Mouse (Mus musculus) testis, postnatal 10 days (tissue): ENCODE measurements around the gene Olfr1220.

Source experiments
- DNase-seq: peaks from one replicate; pipeline ENCODE4 v3.0.0; 2021; ENCODE audit warnings: low spot score

Olfr1220 gene

GRCm38 (mm10) chr2:89106735-89107134, at the start of gene Olfr1220:
Gene Olfr1220, minus strand, starts transcription at chr2:89106835.
- DNase-seq: no peak

DNA sequence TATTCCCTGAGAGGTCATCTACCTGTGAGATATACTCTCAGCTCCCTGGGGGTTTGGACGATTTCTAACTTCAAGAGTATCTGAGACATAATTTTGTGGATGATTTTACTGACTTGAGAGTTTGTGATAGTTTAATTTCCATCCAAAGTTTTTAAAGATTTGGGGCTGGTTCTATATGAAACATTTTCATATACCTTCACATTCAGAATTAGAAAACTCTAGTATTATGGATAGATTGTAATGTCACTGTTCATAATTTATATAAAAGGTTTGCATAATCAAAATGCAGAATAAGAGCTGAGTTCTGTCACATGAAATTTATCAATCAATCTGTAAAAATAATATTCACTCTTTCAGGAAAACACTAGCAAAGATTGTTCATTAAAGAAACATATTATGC, 44.8 kb upstream of the Olfr1220 start, which contains the start of gene Olfr1223:
Olfr1223 (minus strand) TSS at position 101 of the 400 bp plus-strand sequence.
- DNase-seq: no peak

DNA sequence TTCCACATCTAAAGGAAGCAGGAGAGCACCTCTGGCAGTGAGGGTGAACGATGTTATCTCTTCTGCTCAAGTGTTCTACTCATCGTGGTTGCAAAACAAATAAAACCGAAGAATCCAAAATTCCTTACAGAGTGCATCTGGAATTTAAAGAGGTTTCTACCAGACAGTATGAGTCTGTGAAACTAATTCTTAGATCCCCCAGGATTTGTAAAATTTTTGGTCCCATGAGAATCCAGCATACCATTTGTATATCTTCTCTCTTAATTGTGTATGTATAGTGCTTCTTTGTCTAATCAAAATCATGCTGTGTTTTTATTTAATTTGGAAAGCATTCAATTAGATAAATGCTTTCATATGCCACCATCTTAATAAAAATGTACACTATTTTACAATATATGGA, 26.3 kb upstream of the Olfr1220 start, which contains the start of gene Olfr1222:
Olfr1222 (minus strand) TSS at position 101 of the 400 bp plus-strand sequence.
- no peak for DNase-seq

DNA sequence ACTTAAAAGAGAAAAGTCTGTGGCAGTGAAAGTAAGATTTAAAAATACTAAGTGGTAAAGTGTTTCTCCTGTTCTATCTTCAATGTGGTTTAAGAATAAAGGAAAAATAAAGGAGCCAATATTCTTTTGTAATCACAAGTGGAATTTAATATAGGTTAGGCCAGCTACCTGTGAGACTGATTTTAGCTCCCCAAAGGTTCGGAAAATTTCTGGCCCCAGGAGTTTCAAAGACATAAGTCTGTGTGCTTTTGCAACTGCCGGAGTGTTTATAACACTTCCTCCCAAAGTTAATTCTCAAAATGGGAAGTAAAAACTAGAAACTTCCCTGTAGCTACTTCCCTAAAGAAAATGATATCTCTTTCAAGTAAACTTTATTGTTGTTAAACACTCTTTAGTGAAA, 10.5 kb upstream of the Olfr1220 start, which contains the start of gene Olfr1221:
Olfr1221 (minus strand) TSS at position 101 of the 400 bp plus-strand sequence.
- DNase-seq: no peak

GRCm38 (mm10) chr2:89105651-89106050, 984 bp downstream of the Olfr1220 start:
- no peak for DNase-seq

DNA sequence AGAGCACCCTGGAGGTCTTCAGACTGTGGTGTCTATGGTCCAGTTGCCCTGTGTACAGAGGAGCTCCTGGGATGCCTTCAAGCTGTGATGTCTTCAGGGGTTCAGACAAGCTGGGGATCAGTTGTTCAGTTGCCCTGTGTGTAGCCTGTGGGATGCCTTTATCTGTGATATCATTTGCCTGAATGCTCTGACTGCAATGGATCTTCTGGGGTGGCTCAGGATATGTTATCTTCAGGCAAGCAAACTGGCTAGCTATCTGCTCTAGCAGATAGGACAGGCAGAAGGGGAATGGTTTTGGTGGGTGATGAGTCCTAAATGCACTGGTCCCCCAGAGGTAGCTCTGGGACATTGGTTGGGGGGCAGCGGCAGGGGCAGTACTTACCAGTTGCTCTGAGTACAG, 12.8 kb downstream of the Olfr1220 start:
- no peak for DNase-seq

GRCm38 (mm10) chr2:89083413-89083812, 23.2 kb downstream of the Olfr1220 start, which contains the start of gene Olfr1219:
Gene Olfr1219, minus strand, starts transcription at chr2:89083513.
- no peak for DNase-seq

GRCm38 (mm10) chr2:89081487-89081886, 25.1 kb downstream of the Olfr1220 start:
- DNase-seq: no peak

DNA sequence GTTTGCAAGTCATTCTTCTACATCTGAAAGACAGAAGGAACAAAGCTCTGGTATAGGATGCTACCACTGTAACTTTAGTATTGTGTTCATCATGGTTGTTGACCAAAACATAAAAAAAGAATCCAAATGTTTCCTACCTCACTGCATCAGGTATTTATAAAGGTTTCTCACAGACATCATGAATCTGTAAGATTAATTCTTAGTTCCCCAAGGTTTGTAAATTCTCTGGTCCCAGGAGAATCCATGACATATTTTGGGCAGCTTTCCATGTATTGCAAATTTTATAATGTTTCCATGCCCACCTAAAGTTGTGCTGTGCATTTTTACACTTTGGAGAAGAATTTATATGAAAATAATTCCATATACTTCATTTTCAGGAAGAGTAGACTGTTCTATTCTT, 45.5 kb downstream of the Olfr1220 start, which contains the start of gene Olfr1218:
Olfr1218 (minus strand) TSS at position 101 of the 400 bp plus-strand sequence.
- DNase-seq: no peak
